Mouse (Mus musculus) megakaryocyte, adult 5-6 weeks (primary cell): ENCODE measurements around the gene Sec14l5. TPM values are rescaled to one million over a fixed set of nuclear protein-coding genes. Genes with fewer than 3 reads are reported as not detected.

Experiments
- ATAC-seq: 2 replicates; pipeline ENCODE4 v1.8.0; 2016; ENCODE audit warnings: mild to moderate bottlenecking, inconsistent platforms; ENCODE audit not compliant: poor library complexity, severe bottlenecking
- total RNA-seq, 2 experiments: library from RNA; stranded (forward) in 1 of 2; stranded (reverse) in 1 of 2; fragments of 153-499, 151-499 nt in 1 of 2; fragments of 221-1000, 200-1000 nt in 1 of 2; gene quantifications; 2 replicates each; pipeline versions ENCODE4 v1.2.3 to v1.2.4; 2015 to 2017

Gene Sec14l5
- not detected in 2 replicates for total RNA-seq (2015)
- not detected in 2 replicates for total RNA-seq (2017)

DNA sequence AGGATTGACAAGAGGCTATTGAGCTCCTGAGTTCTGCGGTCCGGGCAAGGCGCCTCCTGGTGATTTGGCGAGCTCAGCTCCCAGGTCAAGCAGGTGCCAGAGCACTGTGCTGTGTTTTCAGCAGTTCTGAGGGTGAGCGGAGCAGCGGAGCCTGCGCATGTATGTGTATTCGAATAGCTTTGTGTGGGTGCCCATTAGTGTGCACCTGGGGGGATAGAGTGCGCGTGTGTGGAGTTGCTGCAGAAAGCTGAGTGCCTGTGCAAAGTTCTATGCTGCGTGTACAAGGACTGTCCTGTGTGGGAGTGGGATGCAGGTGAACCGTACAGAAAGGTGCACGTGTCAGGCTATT is at the start of gene Sec14l5:
Sec14l5 (plus strand) TSS at position 73 of the 349 bp plus-strand sequence.
- ATAC-seq: no peak

GRCm38 (mm10) chr16:5101000-5101399 is 45.9 kb upstream of the Sec14l5 start:
- ATAC-seq: no peak

DNA sequence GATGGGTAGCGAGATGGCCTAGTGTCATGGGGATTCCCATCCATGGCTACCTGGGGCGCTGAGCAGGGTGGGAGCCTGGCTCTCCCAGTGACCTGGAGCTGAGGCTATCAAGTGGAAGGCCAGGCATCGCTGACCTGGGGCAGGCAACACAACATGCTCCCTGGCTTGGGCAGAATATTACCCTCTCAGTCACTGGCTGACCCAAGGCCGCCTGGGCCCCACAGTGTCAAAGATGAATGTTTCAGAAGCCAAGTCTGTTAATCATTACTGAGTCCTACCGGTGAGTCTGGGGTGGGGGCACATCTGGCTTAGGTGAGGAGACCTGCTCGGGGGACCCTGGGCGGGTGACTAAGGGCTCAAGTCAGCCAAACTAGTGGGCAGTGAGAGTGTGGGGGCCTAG is 37.0 kb upstream of the Sec14l5 start:
- no peak for ATAC-seq

DNA sequence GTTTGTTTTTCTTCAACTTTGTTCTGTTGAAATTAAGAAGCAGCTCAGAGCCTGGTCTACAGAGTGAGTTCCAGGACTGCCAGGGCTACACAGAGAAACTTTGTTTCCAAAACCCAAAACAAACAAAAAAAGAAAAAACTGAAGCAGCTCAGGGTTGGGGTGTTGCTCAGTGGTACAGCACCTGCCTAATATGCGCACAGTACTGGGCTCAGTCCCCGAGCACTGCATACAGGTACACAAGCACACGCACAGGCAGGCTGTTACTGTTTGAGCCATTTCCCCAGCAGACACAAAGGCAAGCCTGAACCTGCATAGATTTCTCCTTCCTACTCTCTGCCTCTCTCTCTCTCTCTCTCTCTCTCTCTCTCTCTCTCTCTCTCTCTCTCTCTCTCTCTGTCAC is 35.9 kb upstream of the Sec14l5 start:
- no peak for ATAC-seq

DNA sequence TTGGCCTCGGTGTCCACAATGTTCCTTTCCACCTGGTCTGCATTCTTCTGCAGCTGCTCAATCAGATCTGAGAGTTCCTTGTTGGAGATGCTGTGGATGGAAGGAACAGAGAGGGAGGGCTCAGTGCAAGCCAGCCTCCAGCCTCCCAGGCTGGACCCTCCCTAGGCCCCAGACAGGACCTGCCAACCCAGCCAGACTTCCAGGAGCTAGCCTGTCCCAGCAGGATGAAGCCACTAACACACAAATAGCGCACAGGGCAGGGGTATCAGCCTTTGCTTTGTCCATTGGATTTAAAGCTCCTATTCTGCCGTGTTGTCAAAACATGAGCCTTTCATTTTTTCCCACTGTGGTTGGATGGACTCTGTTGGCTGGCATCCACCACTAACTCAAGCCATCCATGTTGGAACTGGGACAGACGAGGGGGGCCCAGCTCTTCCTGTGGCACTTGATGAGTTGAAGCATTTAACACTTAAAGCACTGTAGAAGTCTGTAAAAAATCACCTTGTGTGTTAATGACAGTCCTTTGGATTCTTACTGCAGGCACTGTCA is 33.8 kb upstream of the Sec14l5 start:
- no peak for ATAC-seq

DNA sequence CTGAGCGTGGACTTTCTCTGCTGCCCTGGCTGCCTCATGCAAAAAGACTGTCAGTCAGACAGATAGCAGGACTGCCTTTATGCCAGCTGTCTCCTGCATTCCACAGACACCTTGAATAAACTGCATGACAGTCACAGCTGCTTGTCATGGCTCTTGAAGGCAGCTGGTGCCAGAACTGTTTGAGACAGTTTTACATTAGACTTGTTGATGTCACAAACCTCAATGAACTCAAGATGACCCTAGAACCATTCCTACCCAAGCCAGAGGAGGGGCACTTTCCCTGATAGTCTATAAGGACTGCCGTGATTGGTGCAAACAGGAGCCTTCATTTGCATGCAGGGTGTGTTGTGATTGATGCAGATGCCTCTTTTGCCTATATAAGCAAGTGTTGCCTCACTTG is 33.3 kb upstream of the Sec14l5 start:
- ATAC-seq: no peak

DNA sequence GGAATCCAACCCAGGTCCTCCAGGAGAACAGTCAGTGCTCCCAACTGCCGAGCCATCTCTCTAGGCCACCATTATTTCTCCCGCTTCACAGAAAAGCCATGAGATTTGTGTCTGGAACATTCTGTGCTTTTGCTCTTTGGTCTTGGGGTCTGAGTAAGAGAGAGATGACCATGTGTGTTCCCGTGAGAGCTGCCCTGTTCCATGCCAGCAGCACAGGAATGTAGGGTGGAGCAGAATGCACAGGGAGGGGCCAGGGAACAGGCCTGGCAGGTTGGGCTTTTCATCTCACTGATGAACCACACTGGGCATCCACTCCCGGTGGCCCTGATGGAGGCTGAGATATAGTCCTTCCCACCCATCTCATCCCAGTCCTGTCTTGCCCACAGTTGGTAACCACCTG is 27.5 kb upstream of the Sec14l5 start:
- no peak for ATAC-seq

- no peak for ATAC-seq
Measured at GRCm38 (mm10) chr16:5119845-5120244, 27.1 kb upstream of the Sec14l5 start.

GRCm38 (mm10) chr16:5123476-5123875 is 23.4 kb upstream of the Sec14l5 start:
- ATAC-seq: no peak

- no peak for ATAC-seq
Measured at GRCm38 (mm10) chr16:5130196-5130595, 16.7 kb upstream of the Sec14l5 start.

DNA sequence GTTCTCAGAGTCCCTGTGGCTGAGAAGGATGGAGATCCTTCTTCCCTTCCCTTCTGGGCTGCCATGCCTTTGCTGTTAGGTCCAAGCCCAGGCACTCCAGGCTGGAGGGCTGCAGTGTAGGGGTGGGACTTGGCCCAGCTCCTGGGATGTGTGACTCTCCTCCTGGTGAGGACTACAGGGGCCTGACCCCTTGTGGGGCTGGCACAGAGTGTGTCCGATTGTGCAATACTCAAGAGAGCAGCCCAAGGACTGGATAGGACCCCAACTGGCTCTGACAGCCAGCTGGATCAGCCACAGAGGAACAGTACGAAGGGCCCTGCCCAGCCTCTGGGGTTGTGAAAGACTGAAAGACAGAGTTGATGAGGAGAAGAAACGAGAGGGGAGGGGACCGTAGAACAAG is 16.1 kb upstream of the Sec14l5 start:
- no peak for ATAC-seq

DNA sequence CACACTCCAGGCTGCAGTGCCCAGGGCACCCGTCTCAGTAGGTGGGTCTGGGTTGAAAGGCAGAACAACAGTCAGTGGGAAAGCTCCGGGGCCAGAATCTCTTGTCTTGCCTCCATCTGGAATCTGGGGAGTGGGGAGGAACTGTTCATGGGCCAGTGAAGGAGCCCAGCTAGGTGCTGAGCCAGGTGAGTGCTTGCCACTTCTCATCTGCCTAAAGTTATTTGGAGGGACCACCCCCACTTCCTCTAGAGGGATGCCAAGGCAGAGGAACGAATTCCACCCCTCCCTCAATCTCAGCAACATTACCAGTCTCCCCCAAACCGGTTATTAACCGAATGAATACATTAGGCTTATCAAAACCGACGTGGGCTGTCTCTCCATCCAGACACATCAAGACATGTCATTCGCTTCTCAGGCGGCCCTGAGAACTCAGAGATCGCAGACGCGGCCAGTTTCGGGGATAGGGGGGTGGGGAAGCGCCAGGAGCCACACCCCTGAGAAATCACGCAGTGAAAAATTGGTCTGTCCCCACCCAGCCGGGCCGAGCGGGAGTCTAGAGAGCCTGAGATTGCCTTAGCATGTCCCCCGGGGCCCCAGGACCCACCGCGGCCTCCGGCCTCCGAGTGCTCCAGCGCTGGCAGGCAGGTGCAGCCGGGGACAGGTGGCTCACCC is 15.5 kb upstream of the Sec14l5 start:
- ATAC-seq: no peak

GRCm38 (mm10) chr16:5132401-5132801 is 14.5 kb upstream of the Sec14l5 start, which contains the start of gene Ppl:
Gene Ppl (minus strand): TSS chr16:5132421.
- ATAC-seq: peak; percentile 80

- no peak for ATAC-seq
Measured at GRCm38 (mm10) chr16:5134623-5135330, 12.1 kb upstream of the Sec14l5 start.

GRCm38 (mm10) chr16:5135551-5136261 is 11.2 kb upstream of the Sec14l5 start:
- no peak for ATAC-seq

DNA sequence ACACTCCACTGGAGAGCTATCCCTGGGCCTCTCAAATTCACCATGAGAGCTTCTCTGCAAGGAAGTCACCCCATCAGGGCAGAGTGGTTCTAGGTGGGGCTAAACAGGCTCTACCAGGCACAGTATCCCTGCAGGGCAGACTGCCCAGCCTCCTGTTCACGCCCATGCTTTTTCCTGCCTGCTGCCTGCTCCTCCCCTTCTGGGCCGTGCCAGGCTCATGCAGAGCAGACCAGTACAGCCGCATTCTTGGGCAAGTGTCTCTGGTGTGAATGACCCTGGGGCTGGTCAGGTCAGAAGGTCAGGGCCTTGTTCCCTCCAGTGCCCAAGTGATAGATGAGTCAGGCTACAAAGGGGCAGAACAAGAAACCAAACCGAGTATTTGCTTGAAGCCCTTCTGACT is 10.4 kb upstream of the Sec14l5 start:
- no peak for ATAC-seq

DNA sequence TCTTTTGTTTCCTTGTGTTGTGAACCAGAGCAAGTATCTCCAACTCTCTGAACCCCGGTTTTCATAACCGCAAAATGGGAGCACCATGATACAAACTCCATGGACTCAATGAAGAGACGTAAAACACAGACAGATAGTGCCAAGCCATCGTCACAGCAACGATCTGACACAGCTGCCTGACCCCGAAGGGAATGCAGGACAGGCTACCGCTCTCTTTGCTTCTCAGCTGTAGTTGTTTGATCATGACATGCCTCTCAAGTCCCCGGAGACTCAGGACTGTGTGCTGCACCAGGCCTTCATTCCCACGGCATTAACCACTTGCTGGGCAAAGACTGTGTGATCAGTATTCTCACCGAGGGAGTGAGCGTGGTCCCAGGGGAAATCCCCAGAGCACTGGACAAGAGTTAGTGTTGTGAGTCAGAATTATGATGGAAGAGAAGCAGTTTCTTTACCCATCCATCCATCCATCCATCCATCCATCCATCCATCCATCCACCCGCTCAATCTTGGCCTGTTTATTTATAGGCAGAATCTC is 9.8 kb upstream of the Sec14l5 start:
- ATAC-seq: no peak

- no peak for ATAC-seq
Measured at GRCm38 (mm10) chr16:5139741-5140140, 7.2 kb upstream of the Sec14l5 start.

- peak; percentile 81 for ATAC-seq
Measured at GRCm38 (mm10) chr16:5145570-5145969, 1.3 kb upstream of the Sec14l5 start.

GRCm38 (mm10) chr16:5146367-5147036 is 407 bp upstream of the Sec14l5 start:
- peak; percentile 61 for ATAC-seq

DNA sequence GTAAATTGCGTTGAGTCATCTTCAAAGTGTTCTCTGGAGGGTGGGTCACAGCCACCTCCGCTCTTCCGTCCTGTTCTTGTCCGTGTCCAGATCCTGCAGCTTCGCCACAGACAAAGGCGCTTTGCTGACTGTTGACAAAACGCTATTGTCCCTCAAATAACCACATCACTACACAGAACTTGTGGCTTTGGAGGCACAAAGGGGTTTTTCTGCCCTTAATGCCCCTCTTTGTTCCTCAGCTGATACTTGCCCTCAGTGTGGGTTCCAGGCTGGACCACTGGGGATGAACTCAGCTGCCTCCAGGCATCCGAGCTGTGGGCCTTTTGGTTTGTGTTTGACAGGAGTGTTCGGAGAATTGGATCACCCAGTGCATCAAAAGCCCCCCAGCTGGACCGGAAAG is 3.6 kb downstream of the Sec14l5 start:
- no peak for ATAC-seq
